Mouse (Mus musculus) ES-CJ7 (cell line): ENCODE measurements around the gene 1700061G19Rik.
A peak's percentile ranks its signal among the peaks of the same experiment; 100 is the strongest.

Experiments
- DNase-seq: peaks from one replicate; pipeline ENCODE4 v3.0.0; 2011; ENCODE audit warnings: low read depth, low spot score

1700061G19Rik gene

GRCm38 (mm10) chr17:56925998-56926397 is 50.7 kb downstream of the 1700061G19Rik start:
- DNase-seq: no peak

GRCm38 (mm10) chr17:56929101-56929500 is 53.8 kb downstream of the 1700061G19Rik start:
- DNase-seq: peak; percentile 31

GRCm38 (mm10) chr17:56929530-56929929 is 54.3 kb downstream of the 1700061G19Rik start:
- DNase-seq: no peak

- DNase-seq: no peak
Observed at GRCm38 (mm10) chr17:56930026-56930425, 54.7 kb downstream of the 1700061G19Rik start.

GRCm38 (mm10) chr17:56933395-56933794 is 58.1 kb downstream of the 1700061G19Rik start:
- no peak for DNase-seq

- DNase-seq: peak; percentile 34
Observed at GRCm38 (mm10) chr17:56934545-56935330, 59.5 kb downstream of the 1700061G19Rik start.

GRCm38 (mm10) chr17:56935363-56936131 is 60.3 kb downstream of the 1700061G19Rik start, which contains the start of gene Mllt1:
TSS of gene Mllt1 (minus strand) at chr17:56935415.
- DNase-seq: peak; percentile 96

GRCm38 (mm10) chr17:56936731-56937130 is 61.5 kb downstream of the 1700061G19Rik start:
- no peak for DNase-seq
